In genomic region chr1:107706108-107706548, GRCm38 (mm10) we compare ENCODE assay signal across 19 mouse cellular contexts.
DNase-seq lines count a peak whose midpoint lies in the region; ATAC-seq and TF ChIP-seq lines count a peak whose summit lies in the region.
"Had no signal": no experiment of that assay in that cellular context is flagged by ENCODE, and none has a peak within 500 bp of the region (broad histone marks: within the 10 kb centered on the region; RNA-seq: fewer than 3 reads in every experiment).

No protein-coding gene starts in this region.

- H3K27ac ChIP-seq in forebrain, embryonic 15.5 days (replicated peaks) = 0 out of 2 replicates have a peak overlapping the region, but pooled peaks have one; percentile 18
- H3K27ac ChIP-seq in forebrain, embryonic 12.5 days = no peak overlapping the region
- no peak overlapping the region for H3K27ac ChIP-seq in midbrain, embryonic 14.5 days (replicated peaks; ENCODE audit: low read depth, low read length)
- no peak overlapping the region for H3K27ac ChIP-seq in midbrain, embryonic 11.5 days (ENCODE audit: low read depth, low read length)
- no peak overlapping the region for H3K27ac ChIP-seq in intestine, embryonic 16.5 days (ENCODE audit: low read length)
- no peak overlapping the region for H3K27ac ChIP-seq in stomach, postnatal 0 days (replicated peaks)
- H3K27ac ChIP-seq: hindbrain, embryonic 12.5 days; liver, embryonic 12.5 days had no signal

- H3K4me3 ChIP-seq in forebrain, embryonic 15.5 days = no peak overlapping the region
- H3K4me3 ChIP-seq in forebrain, embryonic 12.5 days (replicated peaks) = no peak overlapping the region
- H3K4me3 ChIP-seq in midbrain, embryonic 14.5 days (replicated peaks; ENCODE audit: low read depth, low read length) = no peak overlapping the region
- no peak overlapping the region for H3K4me3 ChIP-seq in midbrain, embryonic 11.5 days (ENCODE audit: low read depth, low read length)
- H3K4me3 ChIP-seq in intestine, embryonic 16.5 days (ENCODE audit: low read length) = no peak overlapping the region
- no peak overlapping the region for H3K4me3 ChIP-seq in stomach, postnatal 0 days (ENCODE audit: low read depth, low read length)
- H3K4me3 ChIP-seq: hindbrain, embryonic 12.5 days; liver, embryonic 12.5 days; myocyte had no signal

- H3K4me1 ChIP-seq in forebrain, embryonic 15.5 days = peaks cover 4% of the 10 kb centered on the region; the same call in 1 of the 2 replicates
- H3K4me1 ChIP-seq in forebrain, embryonic 12.5 days = no peaks in the 10 kb centered on the region
- peaks cover 4% of the 10 kb centered on the region for H3K4me1 ChIP-seq in midbrain, embryonic 14.5 days (ENCODE audit: control insufficient read depth, insufficient read depth, low read length)
- H3K4me1 ChIP-seq in midbrain, embryonic 11.5 days (ENCODE audit: control insufficient read depth, insufficient read depth, low read length) = no peaks in the 10 kb centered on the region
- no peaks in the 10 kb centered on the region for H3K4me1 ChIP-seq in intestine, embryonic 16.5 days (ENCODE audit: control insufficient read depth, insufficient read depth, low read length)
- no peaks in the 10 kb centered on the region for H3K4me1 ChIP-seq in stomach, postnatal 0 days (replicated peaks; ENCODE audit: control insufficient read depth, insufficient read depth)
- H3K4me1 ChIP-seq: hindbrain, embryonic 12.5 days; liver, embryonic 12.5 days had no signal

- no peak overlapping the region for H3K4me2 ChIP-seq in forebrain, embryonic 15.5 days (replicated peaks)
- no peak overlapping the region for H3K4me2 ChIP-seq in forebrain, embryonic 12.5 days
- no peak overlapping the region for H3K4me2 ChIP-seq in midbrain, embryonic 14.5 days (ENCODE audit: low read length)
- no peak overlapping the region for H3K4me2 ChIP-seq in midbrain, embryonic 11.5 days
- H3K4me2 ChIP-seq in intestine, embryonic 16.5 days (ENCODE audit: low read depth, low read length) = no peak overlapping the region
- H3K4me2 ChIP-seq in stomach, postnatal 0 days (replicated peaks; ENCODE audit: low read depth) = no peak overlapping the region
- H3K4me2 ChIP-seq: hindbrain, embryonic 12.5 days; liver, embryonic 12.5 days had no signal

- TF ChIP-seq CTCF in stomach, postnatal 0 days (IDR thresholded peaks at IDR 0.05; ENCODE audit: low read depth) = no peak

- H3K36me3 ChIP-seq in forebrain, embryonic 15.5 days = no peaks in the 10 kb centered on the region
- H3K36me3 ChIP-seq in forebrain, embryonic 12.5 days (replicated peaks) = no peaks in the 10 kb centered on the region
- no peaks in the 10 kb centered on the region for H3K36me3 ChIP-seq in midbrain, embryonic 14.5 days (ENCODE audit: control insufficient read depth, insufficient read depth, low read length)
- no peaks in the 10 kb centered on the region for H3K36me3 ChIP-seq in midbrain, embryonic 11.5 days (ENCODE audit: control insufficient read depth, insufficient read depth, low read length)
- no peaks in the 10 kb centered on the region for H3K36me3 ChIP-seq in intestine, embryonic 16.5 days (ENCODE audit: control insufficient read depth, insufficient read depth, low read length)
- H3K36me3 ChIP-seq in stomach, postnatal 0 days (ENCODE audit: control insufficient read depth, insufficient read depth, low read length) = no peaks in the 10 kb centered on the region
- H3K36me3 ChIP-seq: hindbrain, embryonic 12.5 days; liver, embryonic 12.5 days had no signal

- no peak overlapping the region for H3K9ac ChIP-seq in forebrain, embryonic 15.5 days (replicated peaks)
- H3K9ac ChIP-seq in forebrain, embryonic 12.5 days = no peak overlapping the region
- H3K9ac ChIP-seq in midbrain, embryonic 14.5 days (replicated peaks; ENCODE audit: low read length) = no peak overlapping the region
- no peak overlapping the region for H3K9ac ChIP-seq in midbrain, embryonic 11.5 days (ENCODE audit: low read length)
- H3K9ac ChIP-seq in intestine, embryonic 16.5 days (ENCODE audit: low read depth, low read length) = no peak overlapping the region
- H3K9ac ChIP-seq in stomach, postnatal 0 days (ENCODE audit: low read length) = no peak overlapping the region
- H3K9ac ChIP-seq: hindbrain, embryonic 12.5 days; liver, embryonic 12.5 days had no signal

- H3K27me3 ChIP-seq in forebrain, embryonic 15.5 days = no peaks in the 10 kb centered on the region
- no peaks in the 10 kb centered on the region for H3K27me3 ChIP-seq in forebrain, embryonic 12.5 days
- H3K27me3 ChIP-seq in midbrain, embryonic 14.5 days (ENCODE audit: control insufficient read depth, insufficient read depth, low read length) = no peaks in the 10 kb centered on the region
- H3K27me3 ChIP-seq in midbrain, embryonic 11.5 days (ENCODE audit: control insufficient read depth, insufficient read depth, low read length) = no peaks in the 10 kb centered on the region
- no peaks in the 10 kb centered on the region for H3K27me3 ChIP-seq in intestine, embryonic 16.5 days (replicated peaks; ENCODE audit: control insufficient read depth, insufficient read depth, low read length)
- no peaks in the 10 kb centered on the region for H3K27me3 ChIP-seq in stomach, postnatal 0 days (ENCODE audit: control insufficient read depth, insufficient read depth, low read length)
- H3K27me3 ChIP-seq: CH12.LX; hindbrain, embryonic 12.5 days; liver, embryonic 12.5 days had no signal

- TF ChIP-seq EP300 in stomach, postnatal 0 days (optimal IDR thresholded peaks at IDR 0.05) = no peak

- no peaks in the 10 kb centered on the region for H3K9me3 ChIP-seq in forebrain, embryonic 15.5 days
- no peaks in the 10 kb centered on the region for H3K9me3 ChIP-seq in forebrain, embryonic 12.5 days
- H3K9me3 ChIP-seq in midbrain, embryonic 14.5 days (ENCODE audit: control insufficient read depth, low read length) = no peaks in the 10 kb centered on the region
- H3K9me3 ChIP-seq in midbrain, embryonic 11.5 days (ENCODE audit: control insufficient read depth, low read length) = no peaks in the 10 kb centered on the region
- H3K9me3 ChIP-seq in intestine, embryonic 16.5 days (ENCODE audit: control insufficient read depth, low read length) = no peaks in the 10 kb centered on the region
- H3K9me3 ChIP-seq in stomach, postnatal 0 days (ENCODE audit: control insufficient read depth, low read length) = no peaks in the 10 kb centered on the region
- H3K9me3 ChIP-seq: hindbrain, embryonic 12.5 days; liver, embryonic 12.5 days had no signal

- ATAC-seq in forebrain, embryonic 15.5 days (replicated peaks) = peak; percentile 53
- no peak for ATAC-seq in forebrain, embryonic 12.5 days (ENCODE audit: low FRiP score)
- no peak for ATAC-seq in midbrain, embryonic 14.5 days (ENCODE audit: low FRiP score, low TSS enrichment)
- ATAC-seq in midbrain, embryonic 11.5 days (ENCODE audit: low FRiP score) = no peak
- peak; percentile 66 for ATAC-seq in intestine, embryonic 16.5 days
- ATAC-seq in stomach, postnatal 0 days (ENCODE audit: low FRiP score, low TSS enrichment) = peak; percentile 90
- ATAC-seq: liver, embryonic 12.5 days had no signal

- peak; percentile 36 for DNase-seq in midbrain, embryonic 14.5 days
- no peak for DNase-seq in midbrain, embryonic 11.5 days (ENCODE audit: low spot score, missing footprints)
- DNase-seq in stomach, postnatal 0 days (ENCODE audit: low spot score) = peak; percentile 70
- no peak for DNase-seq in right cerebral cortex, postnatal 36 days (ENCODE audit: low spot score in 2 of 2)
- DNase-seq: adrenal gland, postnatal 10 days; cerebellum, adult 18-20 months; cerebellum, postnatal 36 days; gastrocnemius, postnatal 14 days; layer of hippocampus, postnatal 36 days; left cerebral cortex, postnatal 4 days; lung, postnatal 14 days; thymus, postnatal 25 days had no signal

Comparison
In these comparisons a context has a peak if more than half of its experiments do, and no peak if none do; other contexts are left out.
1. ATAC-seq: peak in forebrain, embryonic 15.5 days (single experiment), intestine, embryonic 16.5 days (single experiment) and stomach, postnatal 0 days (single experiment); none in forebrain, embryonic 12.5 days (single experiment), midbrain, embryonic 14.5 days (single experiment) and midbrain, embryonic 11.5 days (single experiment).
2. DNase-seq: peak in midbrain, embryonic 14.5 days (single experiment) and stomach, postnatal 0 days (single experiment); none in midbrain, embryonic 11.5 days (single experiment) and right cerebral cortex, postnatal 36 days (0 of 2).